In genomic region chr13:53094658-53095057, GRCm38 (mm10) we compare ENCODE assay signal across 23 mouse cellular contexts.
A peak's percentile ranks its signal among the peaks of the same experiment; 100 is the strongest.
DNase-seq lines count a peak whose midpoint lies in the region; ATAC-seq and TF ChIP-seq lines count a peak whose summit lies in the region.
"Had no signal": no experiment of that assay in that cellular context is flagged by ENCODE, and none has a peak within 500 bp of the region (broad histone marks: within the 10 kb centered on the region; RNA-seq: fewer than 3 reads in every experiment).

No protein-coding gene starts in this region.

- 66% methylated on average over 8 of the region's 8 CpGs for whole genome bisulfite sequencing in heart, adult 2 months
- WGBS in heart, embryonic 13.5 days: 59% methylated on average over 8 of the region's 8 CpGs
- 59% methylated on average over 8 of the region's 8 CpGs for WGBS in heart, embryonic 15.5 days
- 70% methylated on average over 8 of the region's 8 CpGs for WGBS in heart, embryonic 10.5 days
- WGBS in heart, postnatal 0 days: 46% methylated on average over 8 of the region's 8 CpGs

- no peaks in the 10 kb centered on the region for H3K36me3 ChIP-seq in heart, adult 2 months (ENCODE audit: control insufficient read depth, insufficient read depth, low read length)
- H3K36me3 ChIP-seq in heart, embryonic 13.5 days: no peaks in the 10 kb centered on the region
- no peaks in the 10 kb centered on the region for H3K36me3 ChIP-seq in heart, embryonic 15.5 days
- H3K36me3 ChIP-seq in heart, embryonic 10.5 days: no peaks in the 10 kb centered on the region
- H3K36me3 ChIP-seq in heart, postnatal 0 days (replicated peaks; ENCODE audit: control insufficient read depth, insufficient read depth, low read length): no peaks in the 10 kb centered on the region
- H3K36me3 ChIP-seq: embryonic facial prominence, embryonic 13.5 days; embryonic facial prominence, embryonic 15.5 days; forebrain, embryonic 10.5 days; forebrain, embryonic 12.5 days had no signal

- no peak for TF ChIP-seq EP300 in heart, adult 2 months (IDR thresholded peaks at IDR 0.05; ENCODE audit: insufficient read depth, low read depth, low read length)
- TF ChIP-seq EP300 in heart, postnatal 0 days (IDR thresholded peaks at IDR 0.05; ENCODE audit: low read depth): no peak

- peak overlapping the region; percentile 41; the same call in 1 of the 2 replicates for H3K27ac ChIP-seq in heart, adult 2 months
- peak overlapping the region; percentile 43 for H3K27ac ChIP-seq in heart, embryonic 13.5 days (replicated peaks)
- peak overlapping the region; percentile 29 for H3K27ac ChIP-seq in heart, embryonic 15.5 days
- no peak overlapping the region for H3K27ac ChIP-seq in heart, embryonic 10.5 days
- peak overlapping the region; percentile 66 for H3K27ac ChIP-seq in heart, postnatal 0 days (ENCODE audit: low read depth)
- H3K27ac ChIP-seq: embryonic facial prominence, embryonic 13.5 days; embryonic facial prominence, embryonic 15.5 days; forebrain, embryonic 10.5 days; forebrain, embryonic 12.5 days had no signal

- no peak overlapping the region for H3K4me3 ChIP-seq in heart, adult 2 months
- H3K4me3 ChIP-seq in heart, embryonic 13.5 days: no peak overlapping the region
- H3K4me3 ChIP-seq in heart, embryonic 15.5 days: no peak overlapping the region
- H3K4me3 ChIP-seq in heart, embryonic 10.5 days: no peak overlapping the region
- H3K4me3 ChIP-seq in heart, postnatal 0 days (ENCODE audit: low read depth, low read length): no peak overlapping the region
- H3K4me3 ChIP-seq: embryonic facial prominence, embryonic 13.5 days; embryonic facial prominence, embryonic 15.5 days; erythroblast, embryonic 14.5 days; forebrain, embryonic 10.5 days; forebrain, embryonic 12.5 days had no signal

- intact Hi-C loops in heart, adult 2 months (cut with DNase I): loop anchor here (5.0 kb wide), 2 partner anchors 97 to 112 kb away; partner anchors contain the start of gene Nfil3
- intact Hi-C loops in heart, postnatal 25 days (cut with DNase I): loop anchor here (1.0 to 5.0 kb wide), 2 partner anchors 97 to 383 kb away; no protein-coding TSS in a partner anchor
- intact Hi-C loops in heart, postnatal 14 days (cut with DNase I): loop anchor here (5.0 kb wide), 2 partner anchors 97 to 112 kb away; partner anchors contain the start of gene Nfil3

- H3K27me3 ChIP-seq in heart, adult 2 months (ENCODE audit: control insufficient read depth, insufficient read depth, low read length): no peaks in the 10 kb centered on the region
- H3K27me3 ChIP-seq in heart, embryonic 13.5 days (replicated peaks): peaks cover 15% of the 10 kb centered on the region
- no peaks in the 10 kb centered on the region for H3K27me3 ChIP-seq in heart, embryonic 15.5 days
- peaks cover 12% of the 10 kb centered on the region for H3K27me3 ChIP-seq in heart, embryonic 10.5 days (ENCODE audit: insufficient read depth, poor library complexity, severe bottlenecking)
- H3K27me3 ChIP-seq in heart, postnatal 0 days (ENCODE audit: control insufficient read depth, insufficient read depth, low read length): no peaks in the 10 kb centered on the region

- no peaks in the 10 kb centered on the region for H3K79me2 ChIP-seq in heart, adult 2 months (replicated peaks; ENCODE audit: control insufficient read depth, insufficient read depth, low read length)

- ATAC-seq in heart, embryonic 13.5 days (ENCODE audit: extremely low read depth, insufficient number of reproducible peaks, low FRiP score, low TSS enrichment): no peak
- ATAC-seq in heart, embryonic 15.5 days (replicated peaks; ENCODE audit: insufficient number of reproducible peaks, insufficient read depth, low FRiP score, low read depth): no peak
- ATAC-seq in heart, postnatal 0 days (ENCODE audit: insufficient read depth, low read depth): peak; percentile 70; the same call in 1 of the 2 replicates
- ATAC-seq: forebrain, embryonic 14.5 days had no signal

- H3K9me3 ChIP-seq in heart, embryonic 13.5 days: no peaks in the 10 kb centered on the region
- no peaks in the 10 kb centered on the region for H3K9me3 ChIP-seq in heart, embryonic 15.5 days (replicated peaks)
- no peaks in the 10 kb centered on the region for H3K9me3 ChIP-seq in heart, embryonic 10.5 days
- no peaks in the 10 kb centered on the region for H3K9me3 ChIP-seq in heart, postnatal 0 days (replicated peaks; ENCODE audit: control insufficient read depth, low read length)
- H3K9me3 ChIP-seq: embryonic facial prominence, embryonic 13.5 days; embryonic facial prominence, embryonic 15.5 days; forebrain, embryonic 10.5 days; forebrain, embryonic 12.5 days had no signal

- TF ChIP-seq CTCF in heart, adult 2 months (IDR thresholded peaks at IDR 0.05): no peak
- no peak for TF ChIP-seq CTCF in heart, postnatal 0 days (IDR thresholded peaks at IDR 0.05; ENCODE audit: low read depth)

- H3K9ac ChIP-seq in heart, adult 2 months (ENCODE audit: low read depth, low read length): no peak overlapping the region
- no peak overlapping the region for H3K9ac ChIP-seq in heart, embryonic 13.5 days
- H3K9ac ChIP-seq in heart, embryonic 15.5 days: no peak overlapping the region
- H3K9ac ChIP-seq in heart, postnatal 0 days (replicated peaks; ENCODE audit: low read depth, low read length): no peak overlapping the region
- H3K9ac ChIP-seq: embryonic facial prominence, embryonic 13.5 days; embryonic facial prominence, embryonic 15.5 days; forebrain, embryonic 12.5 days had no signal

- no peak for DNase-seq in heart, adult 2 months
- no peak for DNase-seq in heart, postnatal 25 days (ENCODE audit: low spot score)
- DNase-seq in heart, adult 18-20 months: no peak
- DNase-seq in heart, embryonic 10.5 days (ENCODE audit: low spot score): no peak
- peak; percentile 76 for DNase-seq in heart, postnatal 0 days (ENCODE audit: low spot score)
- DNase-seq in heart, postnatal 14 days: no peak
- DNase-seq: adrenal gland, adult 2 months; adrenal gland, postnatal 10 days; adrenal gland, postnatal 25 days; cerebellum, adult 11 months; cerebellum, adult 18-20 months; cerebellum, adult 8-10 months; cerebellum, adult 9-11 months; cerebellum, postnatal 14 days; cerebellum, postnatal 36 days had no signal

- TF ChIP-seq POLR2A in heart, adult 2 months (IDR thresholded peaks at IDR 0.05; ENCODE audit: insufficient read depth, low read depth, low read length): no peak

- H3K4me1 ChIP-seq in heart, adult 2 months (ENCODE audit: control insufficient read depth, insufficient read depth, low read length): no peaks in the 10 kb centered on the region
- H3K4me1 ChIP-seq in heart, embryonic 13.5 days: peaks cover 35% of the 10 kb centered on the region
- H3K4me1 ChIP-seq in heart, embryonic 15.5 days (replicated peaks): peaks cover 10% of the 10 kb centered on the region
- H3K4me1 ChIP-seq in heart, embryonic 10.5 days: peaks cover 9% of the 10 kb centered on the region; the same call in 1 of the 2 replicates
- peaks cover 6% of the 10 kb centered on the region; the same call in 1 of the 2 replicates for H3K4me1 ChIP-seq in heart, postnatal 0 days (ENCODE audit: control insufficient read depth, insufficient read depth)
- H3K4me1 ChIP-seq: embryonic facial prominence, embryonic 15.5 days had no signal

- H3K4me2 ChIP-seq in heart, embryonic 13.5 days: no peak overlapping the region
- no peak overlapping the region for H3K4me2 ChIP-seq in heart, embryonic 15.5 days
- H3K4me2 ChIP-seq in heart, postnatal 0 days (ENCODE audit: low read depth, low read length): no peak overlapping the region
- H3K4me2 ChIP-seq: embryonic facial prominence, embryonic 13.5 days; embryonic facial prominence, embryonic 15.5 days; forebrain, embryonic 12.5 days had no signal
